Mouse (Mus musculus) lung, postnatal 36 days (tissue): ENCODE data around the gene Mcf2l.

ENCODE experiments used
- DNase-seq: peaks from one replicate; pipeline ENCODE4 v3.0.0; 2022; ENCODE audit warnings: mixed read lengths

Mcf2l gene

GRCm38 (mm10) chr8:12873357-12874046 lies at the start of gene Mcf2l:
Gene Mcf2l, plus strand, starts transcription at chr8:12873806.
- DNase-seq, result peak; percentile 65

- DNase-seq, result no peak
Observed at GRCm38 (mm10) chr8:12824562-12824961, 49.0 kb upstream of the Mcf2l start.

GRCm38 (mm10) chr8:12825236-12825635 lies 48.4 kb upstream of the Mcf2l start:
- no peak for DNase-seq

- DNase-seq, result peak; percentile 92
Observed at GRCm38 (mm10) chr8:12825686-12826237, 47.8 kb upstream of the Mcf2l start.

GRCm38 (mm10) chr8:12827124-12827523 lies 46.5 kb upstream of the Mcf2l start:
- DNase-seq, result no peak

GRCm38 (mm10) chr8:12828298-12828697 lies 45.3 kb upstream of the Mcf2l start:
- DNase-seq, result no peak

GRCm38 (mm10) chr8:12829381-12829780 lies 44.2 kb upstream of the Mcf2l start:
- no peak for DNase-seq

- DNase-seq, result peak; percentile 10
Observed at GRCm38 (mm10) chr8:12831659-12832589, 41.7 kb upstream of the Mcf2l start.

GRCm38 (mm10) chr8:12833616-12834015 lies 40.0 kb upstream of the Mcf2l start:
- no peak for DNase-seq

- peak; percentile 13 for DNase-seq
Observed at GRCm38 (mm10) chr8:12840834-12841233, 32.8 kb upstream of the Mcf2l start.

- DNase-seq, result no peak
Observed at GRCm38 (mm10) chr8:12842342-12842995, 31.1 kb upstream of the Mcf2l start.

GRCm38 (mm10) chr8:12844347-12844950 lies 29.2 kb upstream of the Mcf2l start:
- DNase-seq, result no peak

GRCm38 (mm10) chr8:12846447-12846846 lies 27.2 kb upstream of the Mcf2l start:
- DNase-seq, result no peak

- no peak for DNase-seq
Observed at GRCm38 (mm10) chr8:12851241-12851640, 22.4 kb upstream of the Mcf2l start.

- DNase-seq, result peak; percentile 43
Observed at GRCm38 (mm10) chr8:12856038-12856437, 17.6 kb upstream of the Mcf2l start.

- DNase-seq, result no peak
Observed at GRCm38 (mm10) chr8:12863061-12863460, 10.5 kb upstream of the Mcf2l start.

GRCm38 (mm10) chr8:12863608-12864007 lies 10.0 kb upstream of the Mcf2l start:
- no peak for DNase-seq

- DNase-seq, result peak; percentile 15
Observed at GRCm38 (mm10) chr8:12865790-12866189, 7.8 kb upstream of the Mcf2l start.

GRCm38 (mm10) chr8:12869661-12870060 lies 3.9 kb upstream of the Mcf2l start:
- no peak for DNase-seq

- no peak for DNase-seq
Observed at GRCm38 (mm10) chr8:12870656-12871055, 3.0 kb upstream of the Mcf2l start.

GRCm38 (mm10) chr8:12871461-12871860 lies 2.1 kb upstream of the Mcf2l start:
- DNase-seq, result no peak

GRCm38 (mm10) chr8:12872983-12873356 lies 636 bp upstream of the Mcf2l start:
- DNase-seq, result no peak
